Mouse (Mus musculus) B cell, adult 67 days (primary cell): ENCODE results near the gene Apobec4. TPM values are rescaled to one million over a fixed set of nuclear protein-coding genes. Genes with fewer than 3 reads are reported as not detected.

Source experiments
- total RNA-seq, 2 experiments: library from RNA; stranded (reverse); gene quantifications; 4 replicates each; pipeline ENCODE4 v1.2.4; 2023

Apobec4 gene
- total RNA-seq: not detected

DNA sequence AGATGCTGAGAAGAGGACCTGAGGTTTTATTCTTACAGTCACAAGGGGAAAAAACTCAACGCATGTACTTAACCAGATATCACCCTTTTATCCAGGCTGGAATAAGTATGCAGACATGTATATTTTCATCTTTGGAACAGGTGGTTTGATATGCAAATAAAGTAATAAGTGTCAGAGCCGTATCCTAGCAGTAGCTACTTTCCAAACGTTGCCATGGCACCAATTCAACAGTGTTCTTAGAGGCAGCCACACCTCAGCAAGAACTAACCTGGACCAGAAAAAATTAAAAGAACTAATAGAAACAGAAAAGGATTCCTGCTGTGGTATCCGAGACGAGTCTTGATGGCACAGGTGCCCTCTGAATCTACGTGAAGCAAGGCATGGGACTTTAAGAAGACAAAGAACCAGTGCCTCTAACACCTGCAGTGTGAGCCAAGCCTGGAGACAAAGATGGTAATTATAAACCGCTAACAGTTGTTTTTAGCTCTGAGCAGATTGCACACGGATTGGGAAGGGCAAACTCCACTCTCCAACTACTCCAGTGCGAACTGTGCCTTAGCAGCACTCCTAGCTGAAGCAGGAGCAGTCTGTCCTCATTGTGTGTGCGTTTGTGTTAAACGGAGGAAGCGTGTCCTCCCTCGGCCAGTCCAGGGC lies at the start of gene Apobec4:
Gene Apobec4 (plus strand): TSS at position 240 of the 654 bp plus-strand sequence.

DNA sequence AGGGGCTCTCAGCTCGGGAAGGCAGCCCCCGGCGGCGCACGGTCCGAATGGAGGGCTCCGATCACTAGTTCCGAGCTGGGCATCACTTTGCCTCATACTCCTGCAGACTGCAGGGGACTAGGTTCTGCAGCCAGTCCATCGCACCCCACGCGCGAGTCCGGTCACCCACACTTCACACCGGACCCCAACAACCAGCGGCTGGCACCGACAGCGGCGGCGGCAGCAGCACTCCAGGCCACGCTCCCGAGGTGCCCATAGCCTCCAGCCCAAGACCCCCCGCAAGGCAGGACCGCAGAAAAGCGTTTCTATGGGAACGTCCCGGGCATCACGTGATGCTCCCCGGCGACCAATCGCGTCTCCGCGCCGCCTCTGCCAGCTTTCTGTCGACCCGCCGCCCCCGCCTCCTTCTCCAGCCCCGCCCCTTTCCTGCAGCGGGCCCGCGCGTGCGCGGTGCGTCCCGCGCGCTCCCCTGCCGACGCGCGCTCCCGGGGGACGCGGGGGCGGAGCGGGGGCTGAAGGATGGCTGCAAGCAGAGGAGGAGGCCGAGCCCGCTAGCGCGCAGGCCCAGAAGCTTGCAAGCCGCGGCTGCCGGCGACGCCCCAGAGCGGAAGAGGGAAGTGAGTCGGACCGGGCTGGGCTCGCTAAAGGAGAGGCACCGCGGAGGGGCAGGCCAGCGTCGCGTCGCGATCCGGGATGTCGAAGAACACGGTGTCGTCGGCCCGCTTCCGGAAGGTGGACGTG lies 15.9 kb downstream of the Apobec4 start, which contains the start of the genes Rgl1 and Arpc5:
Gene Rgl1 (minus strand): TSS at position 320 of the 741 bp plus-strand sequence.
Gene Arpc5 (plus strand): TSS at position 511 of the 741 bp plus-strand sequence.

DNA sequence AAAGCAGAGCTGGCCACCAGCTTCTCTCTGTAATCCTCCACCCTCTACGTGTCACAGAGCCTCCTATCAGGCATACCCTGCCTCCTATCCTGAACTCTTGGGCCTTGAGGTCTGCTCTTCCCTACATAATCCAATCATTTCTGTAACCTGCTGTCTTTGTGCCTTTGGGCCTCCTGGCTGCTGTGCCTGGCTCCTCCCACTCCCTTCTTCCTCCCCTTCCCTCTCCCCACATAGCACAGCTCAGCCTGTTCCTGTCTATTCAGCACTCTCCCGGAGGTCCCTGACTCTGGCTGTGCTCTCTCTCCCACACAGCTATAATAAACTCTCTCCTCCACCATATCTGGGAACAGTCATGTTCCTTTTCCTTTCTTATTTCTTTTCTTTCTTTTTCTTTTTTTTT lies 49.5 kb downstream of the Apobec4 start, which contains the start of gene Ncf2:
Gene Ncf2 (plus strand): TSS at position 298 of the 400 bp plus-strand sequence.

Other genes with a start within 250 kb of the Apobec4 start
- gene Rgl1, start 15.8 kb downstream of the Apobec4 start, total RNA-seq: 10 to 100 TPM; 29.1 to 34.4 TPM
- gene Arpc5, start 16.0 kb downstream of the Apobec4 start, total RNA-seq: 100 to 1,000 TPM; 386 to 390 TPM
- 100 to 1,000 TPM; 249 to 272 TPM for gene Ncf2, start 49.6 kb downstream of the Apobec4 start, total RNA-seq
- 100 to 1,000 TPM; 154 to 172 TPM for gene Smg7, start 152.1 kb downstream of the Apobec4 start, total RNA-seq
- gene Nmnat2, start 204.4 kb downstream of the Apobec4 start, total RNA-seq: not detected